Mouse (Mus musculus): Measurements from ENCODE around the gene Nr2f1. TPM values are rescaled to one million over a fixed set of nuclear protein-coding genes. Genes with fewer than 3 reads are reported as not detected.
"Not testable (repeated sequence)": the region's sequence is repeated elsewhere in the genome, so short reads cannot be mapped to it uniquely, and the experiment has no call there.

The Nr2f1 gene
- polyA plus RNA-seq (2012; rRNA removed): 13.3 and 18.5 TPM in 2 replicates

DNA sequence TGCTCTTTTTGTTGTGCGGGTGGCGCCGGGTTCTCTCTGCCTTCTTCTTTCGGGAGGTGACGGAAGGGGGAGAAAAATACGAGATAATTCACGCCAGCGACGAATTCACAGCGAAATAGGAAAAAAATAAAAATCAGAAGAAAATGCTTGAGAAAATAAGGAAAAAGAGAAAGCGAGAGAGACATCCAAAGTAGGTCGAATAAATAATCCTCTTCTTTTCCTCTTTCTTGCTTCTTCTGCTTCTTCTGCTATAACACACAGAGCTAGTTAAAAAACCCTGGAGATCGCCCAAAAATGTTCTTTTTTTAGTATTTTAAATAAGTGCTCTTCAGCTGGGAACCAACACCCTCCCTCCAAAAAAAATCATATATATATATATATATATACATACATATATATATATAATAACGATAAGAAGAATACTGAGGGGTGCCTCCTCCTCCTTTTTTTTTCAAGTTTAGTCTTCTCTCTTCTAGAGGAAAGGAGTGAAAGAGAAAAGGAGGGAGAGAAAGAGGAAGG lies at the start of gene Nr2f1:
TSS of gene Nr2f1 (minus strand) at position 116 of the 519 bp plus-strand sequence.
- DNase-seq (ENCODE audit: low read depth): no peak

DNA sequence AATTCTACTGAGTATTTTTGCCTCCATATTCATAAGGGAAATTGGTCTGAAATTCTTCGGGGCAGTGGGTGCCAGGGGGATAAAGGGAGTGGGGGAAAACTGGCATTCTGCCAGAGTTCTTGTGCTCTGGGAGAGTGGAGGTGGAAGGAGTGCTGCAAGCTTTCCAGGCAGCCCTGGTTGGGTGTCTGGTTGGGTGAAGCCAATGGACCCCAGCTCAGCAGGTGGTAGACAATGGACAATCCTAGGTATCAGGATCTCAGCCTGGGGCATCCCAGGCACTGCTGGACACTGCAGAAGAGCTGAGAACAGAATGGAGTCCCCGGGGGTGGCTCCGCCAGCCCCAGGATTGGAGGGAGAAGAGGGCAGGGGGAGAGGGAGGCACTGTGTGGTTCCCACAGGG lies 22.1 kb upstream of the Nr2f1 start:
- no peak for DNase-seq (ENCODE audit: low read depth)

DNA sequence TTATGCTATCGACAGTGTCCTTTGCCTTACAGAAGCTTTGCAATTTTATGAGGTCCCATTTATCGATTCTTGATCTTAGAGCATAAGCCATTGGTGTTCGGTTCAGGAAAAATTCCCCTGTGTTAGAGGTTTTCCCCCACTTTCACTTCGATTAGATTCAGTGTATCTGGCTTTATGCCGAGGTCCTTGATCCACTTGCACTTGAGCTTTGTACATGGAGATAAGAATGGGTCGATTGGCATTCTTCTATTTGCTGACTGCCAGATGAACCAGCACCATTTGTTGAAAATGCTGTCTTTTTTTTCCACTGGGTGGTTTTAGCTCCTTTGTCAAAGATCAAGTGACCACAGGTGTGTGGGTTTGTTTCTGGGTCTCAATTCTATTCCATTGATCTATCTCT lies 20.7 kb upstream of the Nr2f1 start:
- not testable (repeated sequence) for DNase-seq (ENCODE audit: low read depth)

DNA sequence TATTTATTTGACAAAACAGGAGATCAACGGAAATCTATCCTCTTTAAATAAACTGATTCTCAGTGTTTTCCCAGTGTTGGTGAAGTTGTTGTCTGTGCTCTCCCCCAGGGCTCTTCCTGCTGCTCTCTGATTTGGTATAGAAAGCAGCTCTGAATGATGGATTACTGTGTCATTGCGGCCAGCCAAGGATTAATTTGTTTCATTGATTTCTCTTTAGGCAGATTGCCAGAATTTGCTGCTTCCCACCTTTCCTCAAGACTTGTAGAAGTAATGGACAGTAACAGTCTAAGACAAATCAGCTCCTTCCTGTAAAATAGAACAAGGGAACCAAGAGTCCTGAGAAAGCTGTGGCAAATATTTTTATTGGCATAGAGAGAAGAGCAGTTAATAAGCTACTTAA lies 15.7 kb upstream of the Nr2f1 start:
- DNase-seq (ENCODE audit: low read depth): no peak

DNA sequence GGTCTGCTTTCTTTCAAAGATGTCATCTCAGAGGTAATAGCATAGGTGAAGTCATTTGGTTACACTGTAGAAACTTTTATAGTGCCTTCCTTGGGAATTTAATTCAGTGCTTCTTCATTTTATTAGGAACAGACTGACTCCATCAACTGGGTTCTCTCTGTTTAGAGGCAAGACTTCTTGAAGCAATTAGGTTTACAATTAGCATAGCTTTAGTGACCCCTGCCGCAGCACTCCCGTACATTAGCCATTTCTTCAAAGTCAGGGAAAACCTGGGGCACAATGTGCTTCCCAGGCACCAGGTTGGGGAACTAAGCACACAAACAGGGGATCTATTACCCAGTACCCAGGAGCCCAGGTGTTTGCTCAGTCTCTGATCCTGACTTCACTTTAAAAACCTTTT lies 13.6 kb upstream of the Nr2f1 start:
- no peak for DNase-seq (ENCODE audit: low read depth)

DNA sequence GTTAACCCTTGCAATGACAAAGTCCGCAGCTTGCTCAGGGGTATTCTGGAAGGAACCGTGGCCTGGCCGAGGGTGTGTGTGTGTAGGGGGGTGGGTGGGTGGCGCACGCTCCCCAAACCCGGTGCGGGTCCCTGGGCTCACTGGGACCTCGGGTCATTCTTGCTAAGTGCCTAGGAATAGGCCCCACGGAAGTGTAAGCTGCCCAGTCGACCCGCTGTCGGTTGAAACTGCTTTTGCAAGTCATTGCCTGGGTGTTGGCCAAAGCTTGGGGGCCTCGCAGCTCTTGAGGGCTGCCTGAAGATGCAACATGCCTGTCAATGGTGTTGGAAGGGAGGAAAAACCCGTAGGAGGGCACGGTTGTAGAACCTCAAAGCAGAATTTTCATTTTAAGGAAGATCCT lies 12.6 kb upstream of the Nr2f1 start:
- no peak for DNase-seq (ENCODE audit: low read depth)

DNA sequence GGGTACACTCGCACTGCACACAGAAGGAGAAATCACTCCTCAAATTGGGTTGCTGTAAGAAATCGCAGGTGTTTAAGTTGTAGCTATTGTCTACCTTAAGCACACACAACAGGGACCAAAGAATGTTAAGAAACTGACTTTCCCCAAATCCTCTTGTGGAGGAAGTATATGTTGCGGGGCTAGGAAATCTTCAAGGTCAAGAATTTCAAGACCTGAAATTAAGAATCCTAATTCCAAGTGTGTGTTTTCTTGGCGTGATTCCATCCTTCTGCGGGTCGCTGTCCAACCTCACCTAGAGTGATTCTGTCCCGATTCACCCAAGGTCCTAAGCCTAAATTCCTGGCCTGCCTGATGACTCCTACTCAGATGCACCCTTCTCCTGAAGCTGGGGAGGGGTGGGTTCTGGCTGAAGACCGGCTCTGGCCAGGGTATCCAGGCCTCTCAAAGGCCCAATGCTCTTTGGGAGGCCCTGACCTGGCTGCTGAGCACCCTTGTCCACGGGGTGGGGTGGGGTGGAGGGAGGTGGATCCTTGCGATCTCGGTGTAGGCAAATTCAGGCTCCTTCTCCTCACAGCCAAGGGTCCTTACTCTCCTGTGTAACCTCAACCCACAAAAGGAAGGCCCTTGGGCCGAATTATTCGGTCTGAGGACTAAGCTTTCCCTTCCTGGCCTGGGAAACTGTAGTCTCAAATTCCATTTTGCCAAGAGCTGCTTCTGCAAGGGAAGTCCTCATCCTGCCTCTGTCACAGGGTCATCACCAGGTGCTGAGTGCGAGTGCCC lies 11.9 kb upstream of the Nr2f1 start:
- DNase-seq (ENCODE audit: low read depth): no peak

DNA sequence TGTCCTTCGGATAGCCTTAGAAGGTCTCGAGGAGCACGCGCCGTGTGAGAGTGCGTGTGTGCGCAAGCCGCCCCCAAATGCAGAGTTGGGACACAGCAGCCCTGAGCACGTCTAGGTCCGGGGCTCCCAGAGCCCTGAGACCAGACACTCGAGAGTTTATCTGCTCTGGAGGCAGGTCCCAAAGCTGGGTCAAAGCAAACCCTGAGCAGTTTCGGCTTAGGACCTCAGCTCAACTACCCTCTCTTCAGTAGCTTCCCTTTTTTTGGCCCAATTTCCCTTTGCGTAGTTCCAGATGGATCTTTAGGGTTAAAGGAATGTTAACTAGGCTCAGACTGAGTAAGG lies 11.2 kb upstream of the Nr2f1 start:
- DNase-seq (ENCODE audit: low read depth): no peak

DNA sequence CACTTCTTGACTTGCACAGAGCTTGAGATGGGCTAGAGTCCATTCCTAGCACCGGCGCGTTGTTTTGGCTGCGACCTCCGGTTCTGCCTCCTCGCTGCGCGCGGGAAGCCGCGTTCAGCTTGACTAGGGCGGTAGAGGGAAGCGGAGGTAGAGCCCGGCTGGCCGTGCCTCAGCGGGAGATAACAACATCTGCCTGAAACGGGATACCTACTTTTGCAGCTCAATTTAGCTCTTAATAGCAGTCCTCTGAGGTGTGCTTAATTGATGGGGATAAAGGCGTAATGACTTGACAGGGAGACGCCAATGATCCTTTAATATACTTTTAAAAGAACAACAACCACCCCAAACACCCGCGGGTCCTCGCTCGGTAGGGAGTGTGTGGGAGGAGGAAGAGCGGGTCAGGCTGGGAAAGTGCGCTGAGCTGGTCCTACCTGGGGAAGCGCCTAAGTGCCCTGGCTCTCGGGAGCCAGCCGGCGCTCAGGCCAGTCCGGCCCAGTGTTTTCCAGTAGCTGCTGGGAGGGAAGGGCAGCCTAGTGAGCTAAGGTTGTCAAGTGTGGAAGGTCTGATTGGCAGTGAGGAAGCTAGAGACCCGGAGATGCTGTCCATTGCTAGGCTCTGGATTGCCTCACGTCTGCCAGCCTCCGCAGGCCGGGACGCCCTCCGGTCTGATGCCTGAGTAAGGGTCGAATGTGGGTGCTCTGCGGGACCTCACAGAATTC lies 10.6 kb upstream of the Nr2f1 start:
- no peak for DNase-seq (ENCODE audit: low read depth)

DNA sequence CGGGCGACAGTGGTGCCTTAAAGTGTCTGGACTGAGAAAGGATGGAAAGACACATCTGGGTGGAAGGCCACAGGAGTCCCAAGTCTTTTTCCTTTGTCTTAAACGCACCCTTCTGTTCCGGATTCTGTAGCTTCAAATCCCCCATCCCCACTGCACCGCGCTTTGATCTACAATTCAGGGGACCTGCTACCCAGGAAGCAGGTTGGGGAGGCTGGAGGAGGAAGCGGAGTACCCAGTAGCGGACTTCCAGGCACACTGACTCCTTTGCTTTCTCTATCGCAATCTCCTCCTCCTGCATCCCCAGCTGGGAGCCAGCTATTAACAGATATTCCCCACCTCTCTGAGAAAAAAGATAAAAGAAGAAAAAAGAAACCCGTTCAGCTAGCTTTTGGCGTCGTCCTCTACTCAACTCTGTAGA lies 10.1 kb upstream of the Nr2f1 start:
- no peak for DNase-seq (ENCODE audit: low read depth)

DNA sequence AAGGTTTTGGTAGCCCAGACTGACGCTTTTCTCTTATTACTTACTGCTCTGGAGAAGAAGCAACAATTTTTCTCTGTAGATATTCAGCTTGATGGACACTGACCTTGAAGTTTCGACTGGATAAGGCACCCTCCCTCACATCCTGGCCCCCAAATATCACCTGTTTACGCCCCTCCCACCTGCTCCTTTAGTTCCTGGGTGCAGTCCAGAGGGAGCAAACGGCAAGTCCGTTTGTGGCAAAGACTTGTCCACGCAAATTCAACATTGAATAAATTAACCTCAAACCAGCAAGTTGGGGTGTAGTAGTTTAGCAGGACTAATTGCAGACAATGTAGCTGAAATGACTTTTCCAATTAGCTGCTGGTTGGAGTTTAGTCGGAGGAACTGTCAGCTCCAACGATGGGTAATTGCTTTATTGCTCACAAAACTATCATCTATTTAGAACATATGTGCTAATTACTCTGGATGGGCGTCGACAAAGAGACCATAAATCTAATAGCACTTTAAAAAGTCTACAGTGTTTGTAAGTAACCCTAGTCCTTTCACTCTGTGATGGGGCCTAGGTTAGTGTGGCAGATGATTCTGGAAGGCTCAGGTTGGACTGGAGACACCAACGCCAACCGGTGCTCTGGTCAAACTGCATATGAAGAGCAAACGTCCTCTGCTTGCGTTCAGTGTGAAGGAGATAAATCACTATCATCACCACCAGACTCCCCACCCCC lies 9.3 kb upstream of the Nr2f1 start:
- DNase-seq (ENCODE audit: low read depth): no peak

DNA sequence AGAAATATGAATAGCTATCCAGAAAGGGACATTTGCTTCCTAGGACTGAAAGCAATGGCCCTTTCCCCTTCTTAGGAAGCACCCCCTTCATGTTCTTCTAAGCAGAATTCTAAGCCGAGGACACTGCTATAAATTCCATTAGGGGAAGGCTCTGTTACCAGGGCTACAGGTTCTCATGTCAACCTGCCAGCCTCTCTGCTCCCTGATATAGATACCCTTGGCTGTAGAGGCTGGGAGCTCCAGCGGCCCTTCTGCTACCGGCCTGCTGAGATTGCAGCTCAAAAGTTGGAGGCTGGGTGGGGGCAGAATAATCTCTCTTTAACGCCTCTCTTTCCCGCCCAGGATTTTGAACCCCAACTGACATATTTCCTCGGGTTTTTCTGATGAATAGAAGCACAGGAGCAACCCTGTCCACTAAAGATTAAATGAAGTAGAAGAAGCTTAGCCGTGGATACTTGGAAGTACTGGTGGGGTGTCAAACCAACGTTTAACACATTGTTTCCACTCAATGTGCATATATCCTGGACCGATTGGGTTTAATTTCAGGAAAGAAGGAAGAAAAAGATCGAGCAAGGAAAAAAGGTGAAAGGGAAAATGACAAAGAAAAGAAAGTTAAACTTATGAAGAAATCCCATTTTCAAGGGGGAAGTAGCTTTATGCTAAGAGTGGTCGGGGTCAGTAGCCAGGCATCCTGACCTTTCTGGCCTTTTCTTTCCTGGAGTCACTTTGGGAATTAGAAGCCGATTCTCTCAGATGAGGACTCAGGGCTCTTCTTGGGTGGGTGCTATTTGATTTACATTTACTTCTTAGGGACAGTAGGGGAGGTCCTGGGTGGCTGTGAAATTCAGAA lies 8.5 kb upstream of the Nr2f1 start:
- DNase-seq (ENCODE audit: low read depth): no peak

DNA sequence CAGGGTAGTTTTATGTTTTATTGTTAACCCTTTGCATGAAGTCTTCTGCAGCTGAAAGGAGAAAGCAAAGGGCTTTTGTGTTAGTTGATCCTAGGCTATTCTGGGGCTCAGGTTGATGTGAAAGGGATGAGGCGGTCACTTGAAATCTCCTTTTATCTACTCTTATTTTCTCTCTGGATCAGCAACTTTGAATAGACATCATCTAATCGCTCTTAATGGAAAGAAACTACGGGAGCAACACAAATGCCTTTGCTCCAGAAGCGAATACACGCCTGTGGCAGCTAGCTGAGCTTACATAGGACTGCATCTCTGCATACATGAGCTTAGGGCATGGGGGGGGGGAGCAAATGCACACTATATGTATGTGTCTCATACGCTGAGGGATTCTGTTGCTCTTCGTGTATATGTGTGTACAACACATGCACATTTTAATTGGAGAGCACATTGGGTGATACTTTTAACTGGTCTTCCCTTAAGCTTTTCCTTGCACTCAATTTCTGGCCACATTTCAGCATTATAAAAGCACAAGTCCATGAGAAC lies 7.4 kb upstream of the Nr2f1 start:
- DNase-seq (ENCODE audit: low read depth): no peak

DNA sequence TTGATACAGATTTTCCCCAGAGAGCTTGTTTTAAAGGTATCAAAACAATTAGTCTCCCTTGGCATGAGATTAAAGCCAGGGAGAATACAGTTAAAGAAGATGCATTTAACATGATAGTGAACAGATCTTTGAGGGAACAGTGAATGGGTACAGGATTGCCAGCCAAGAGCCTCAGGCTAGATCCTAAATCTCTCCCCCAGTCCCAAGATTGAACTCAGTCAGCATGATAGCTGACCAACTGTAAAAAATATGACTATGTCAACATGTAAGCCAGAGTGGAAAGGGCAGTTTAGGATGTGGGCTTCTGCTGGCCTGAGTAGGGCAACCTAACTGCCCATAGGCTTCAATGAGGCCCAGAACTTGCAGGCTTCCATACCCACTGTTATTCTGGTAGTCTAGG lies 5.9 kb upstream of the Nr2f1 start:
- no peak for DNase-seq (ENCODE audit: low read depth)

DNA sequence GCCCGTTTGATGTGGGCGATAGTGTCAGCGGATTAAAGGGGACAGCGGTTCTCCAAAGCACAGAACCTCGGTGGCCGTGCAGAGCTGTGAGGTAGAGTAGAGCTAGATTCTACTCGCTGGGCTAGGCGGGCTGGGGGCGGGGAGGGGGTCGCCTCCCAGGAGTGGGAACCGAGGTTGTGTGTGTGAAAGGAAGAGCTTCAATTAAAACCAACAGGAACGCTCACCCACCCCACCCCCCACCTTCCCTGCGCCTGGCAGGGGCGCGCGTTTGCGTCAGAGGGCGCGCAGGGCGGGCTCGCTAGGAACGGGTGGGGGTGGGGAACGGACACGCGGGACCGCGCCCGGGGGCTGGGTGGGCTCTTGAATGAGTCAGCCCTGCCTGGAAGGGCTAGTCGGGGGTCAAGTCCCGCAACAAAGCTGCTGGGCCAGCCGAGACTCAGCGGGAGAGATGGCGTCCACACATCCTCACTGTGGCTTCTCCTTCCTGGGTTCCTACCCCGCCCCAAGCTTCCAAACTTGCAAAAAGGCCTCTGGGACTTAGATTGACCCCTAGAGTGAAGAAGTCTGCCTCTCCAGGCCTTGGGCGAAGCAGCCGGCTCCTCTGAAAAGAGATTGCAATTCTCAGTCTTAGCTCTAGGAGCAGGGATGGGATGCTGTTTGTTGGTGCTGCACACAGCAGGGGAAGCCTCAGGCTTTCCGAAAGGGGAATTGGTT lies 3.9 kb upstream of the Nr2f1 start:
- DNase-seq (ENCODE audit: low read depth): no peak

DNA sequence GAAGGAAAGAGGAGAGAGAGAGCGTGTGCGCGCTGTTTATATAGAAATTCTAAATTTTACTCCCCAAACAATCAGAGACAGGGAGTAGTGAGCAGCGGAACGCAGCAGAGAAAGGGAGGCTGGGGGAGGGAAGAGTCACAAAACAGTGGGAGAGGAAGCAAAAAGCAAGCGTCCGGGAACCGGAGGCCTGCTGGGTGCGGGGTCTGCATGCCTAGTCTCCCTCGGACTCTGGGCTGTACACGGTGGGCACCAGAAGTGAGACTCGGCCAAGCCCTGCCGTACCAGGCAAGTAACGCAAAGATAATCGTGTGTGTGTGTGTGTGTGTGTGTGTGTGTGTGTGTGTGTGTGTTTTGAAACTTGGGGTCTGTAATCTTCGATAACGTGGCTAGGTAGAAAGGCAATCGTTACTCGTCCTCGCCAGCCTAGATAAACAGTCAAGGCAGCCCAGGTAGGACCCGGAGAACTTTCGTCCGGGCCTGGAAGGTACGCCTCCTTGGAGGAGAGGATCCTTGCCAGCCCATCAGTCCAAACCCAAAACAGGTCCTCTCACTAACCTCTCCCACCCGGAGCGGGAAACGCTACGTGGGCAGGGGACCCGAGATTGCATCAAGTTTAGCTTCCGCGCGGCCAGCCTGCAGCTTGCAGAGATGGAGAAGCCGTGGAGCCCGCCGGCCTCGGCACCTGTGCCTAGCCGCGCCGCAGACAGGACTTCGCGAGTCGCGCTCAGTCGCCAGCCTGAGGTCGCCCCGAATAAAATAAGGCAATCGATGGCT lies 3.2 kb upstream of the Nr2f1 start:
- DNase-seq (ENCODE audit: low read depth): no peak

DNA sequence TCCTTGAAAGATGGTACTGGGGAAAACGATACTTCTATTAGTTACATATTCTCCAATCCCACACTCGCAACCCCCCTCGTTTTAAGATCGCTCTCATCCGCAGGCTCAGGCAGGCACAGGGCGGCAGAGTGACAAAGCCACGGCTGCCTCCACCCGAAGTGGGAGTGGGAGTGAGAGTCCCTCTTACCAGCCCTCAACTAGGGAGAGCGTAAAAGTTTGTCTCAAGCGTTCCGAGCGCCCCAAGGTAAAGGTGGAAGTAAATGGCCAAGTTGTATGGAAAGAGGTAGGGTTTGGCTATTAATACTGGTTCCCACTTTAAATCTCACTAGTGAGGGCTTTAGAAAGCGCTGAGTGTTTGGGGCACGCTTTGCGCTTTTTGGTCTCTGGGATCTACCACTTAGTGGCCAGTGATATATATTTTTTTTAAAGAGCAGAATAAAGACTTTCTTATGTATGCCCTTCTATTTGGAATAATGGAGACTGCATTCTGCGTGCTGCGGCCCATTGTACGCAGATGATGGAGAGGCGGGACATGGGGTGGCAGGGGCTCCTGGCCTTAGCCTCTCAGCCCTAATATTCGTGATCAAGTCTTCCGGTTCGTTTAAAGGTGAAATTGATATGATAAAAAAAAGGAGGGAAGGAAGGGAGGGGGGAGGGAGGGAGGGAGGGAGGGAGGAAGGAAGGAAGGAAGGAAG lies 2.5 kb upstream of the Nr2f1 start:
- no peak for DNase-seq (ENCODE audit: low read depth)

DNA sequence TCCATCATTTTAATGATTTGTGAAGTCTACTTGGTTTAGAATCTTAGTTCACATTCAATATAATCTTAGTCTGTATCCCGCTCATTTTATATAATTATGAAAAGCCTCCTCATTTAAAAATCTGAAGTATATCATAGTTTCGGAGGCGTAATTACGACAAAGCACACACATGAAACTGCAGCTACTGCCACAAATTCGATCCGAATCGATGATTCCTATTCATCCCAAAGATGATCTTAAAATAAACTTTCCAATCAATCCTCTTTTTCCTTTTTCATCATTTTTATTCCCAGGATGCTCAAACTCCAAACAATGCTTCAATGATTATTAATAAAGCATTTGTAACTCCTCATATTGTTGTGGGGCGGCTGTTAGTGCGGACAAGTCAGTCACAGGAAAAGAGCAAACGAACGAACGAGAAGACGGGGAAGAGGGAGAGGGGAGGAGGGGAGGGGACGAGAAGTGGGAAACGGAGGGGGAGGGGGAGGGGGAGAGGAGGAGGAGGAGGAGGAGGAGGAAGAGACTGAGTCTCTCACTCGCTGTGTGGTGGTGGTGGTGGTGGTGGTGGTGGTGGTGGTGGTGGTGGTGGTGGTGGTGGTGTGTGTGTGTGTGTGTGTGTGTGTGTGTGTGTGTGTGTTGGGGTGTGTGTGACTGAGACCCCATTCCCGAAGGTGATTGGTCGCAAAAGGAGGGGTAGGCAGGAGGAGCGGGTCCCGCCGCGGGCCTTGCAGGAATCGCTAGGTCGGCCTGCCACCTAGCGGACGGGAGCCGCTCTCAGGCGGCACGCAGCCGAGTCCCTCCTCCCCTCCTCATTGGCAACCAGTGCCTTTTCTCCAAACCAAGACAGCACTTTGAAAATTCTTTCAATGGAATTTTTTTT lies 1.7 kb upstream of the Nr2f1 start:
- no peak for DNase-seq (ENCODE audit: low read depth)
